Mouse (Mus musculus) lung, adult 2 months (tissue): ENCODE data around the gene Nrbp1.

Source experiments
- CTCF ChIP-seq: fragments of 200-500 bp; IDR thresholded peaks from 2 replicates; pipeline ENCODE4 v1.5.1; 2011; ENCODE audit warnings: mild to moderate bottlenecking, low read length, control low read depth; ENCODE audit not compliant: insufficient read depth
- POLR2A ChIP-seq: fragments of 200-500 bp; IDR thresholded peaks from 2 replicates; pipeline ENCODE4 v1.6.1; 2011; ENCODE audit warnings: low read depth, mild to moderate bottlenecking, control low read depth, low read length, borderline replicate concordance; ENCODE audit errors: extremely low read depth

DNA sequence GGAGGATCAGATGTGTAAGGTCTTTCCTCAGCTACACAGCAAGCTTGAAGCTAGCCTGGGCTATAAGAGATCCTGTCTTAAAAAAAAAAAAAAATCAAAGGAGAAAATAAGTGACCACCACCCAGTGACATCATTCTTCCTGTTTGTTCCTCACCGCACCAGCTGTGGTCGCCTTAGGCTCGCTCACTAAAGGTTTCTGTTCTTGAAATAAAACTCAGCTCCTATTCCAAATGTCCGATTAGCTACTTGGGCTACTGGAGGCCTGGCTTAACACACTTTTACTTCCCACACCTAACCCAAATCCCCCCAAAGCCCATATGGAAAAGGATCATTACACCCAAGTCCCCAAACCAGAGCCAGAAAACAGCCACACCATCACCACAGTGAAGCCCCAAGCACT lies 47.6 kb downstream of the Nrbp1 start:
- TF ChIP-seq POLR2A (no peak), CTCF (no peak)
